Mouse (Mus musculus): Measurements from ENCODE around the gene Tgfbr3. TPM values are rescaled to one million over a fixed set of nuclear protein-coding genes. Genes with fewer than 3 reads are reported as not detected.

The Tgfbr3 gene
- polyA plus RNA-seq, 1 experiment: 20.7 TPM

DNA sequence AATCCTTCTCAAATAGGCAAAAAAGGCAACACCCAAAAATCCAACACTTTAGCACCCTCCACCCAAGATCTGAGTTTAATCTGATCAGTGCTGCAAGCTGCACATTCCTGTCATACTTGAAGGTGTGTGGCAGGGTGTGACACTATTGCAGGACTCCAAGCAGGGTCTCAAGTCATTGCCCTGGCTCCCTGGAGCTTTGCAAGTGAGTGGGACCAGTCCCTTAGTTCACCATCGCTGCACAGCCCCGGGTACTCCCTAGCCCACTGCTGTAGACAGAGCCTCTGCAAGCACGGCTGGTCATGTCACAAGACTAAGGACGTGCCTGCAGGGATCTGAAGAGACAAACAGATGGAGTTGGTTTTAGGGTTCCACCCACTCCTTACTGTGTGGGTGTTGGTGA is 230.8 kb downstream of the Tgfbr3 start:
- 97% methylated on average over 4 of the region's 4 CpGs for WGBS
- Histone ChIP-seq H3K27me3 (ENCODE audit: control insufficient read depth, insufficient read depth, low read length) (no peaks in the 10 kb centered on the region), H3K36me3 (ENCODE audit: control insufficient read depth, insufficient read depth, low read length) (no peaks in the 10 kb centered on the region), H3K27ac (ENCODE audit: control insufficient read depth, insufficient read depth, low read length) (no peak overlapping the region), H3K4me1 (replicated peaks; ENCODE audit: control insufficient read depth, insufficient read depth, low read length) (peaks cover 3% of the 10 kb centered on the region), H3K4me3 (ENCODE audit: control insufficient read depth, insufficient read depth, low read length) (no peak overlapping the region)
- TF ChIP-seq CTCF (IDR thresholded peaks at IDR 0.05; ENCODE audit: borderline replicate concordance, control insufficient read depth, extremely low read depth, insufficient read depth, low read length, poor library complexity) (no peak), POLR2A (IDR thresholded peaks at IDR 0.05; ENCODE audit: control insufficient read depth, extremely low read depth, insufficient read depth, low read length, poor library complexity) (no peak)
- no peak for DNase-seq

Other genes with a start within 250 kb of the Tgfbr3 start
- gene Brdt, start 41.5 kb upstream of the Tgfbr3 start, polyA plus RNA-seq (2012; rRNA removed): 4.7 and 4.9 TPM in 2 replicates
- gene Ephx4, start 113.1 kb upstream of the Tgfbr3 start, polyA plus RNA-seq (2012; rRNA removed): 1.2 and 1.3 TPM in 2 replicates
- 0.03 TPM in 1 of 2 replicates, not detected in the other for gene Lpcat2b, start 141.9 kb upstream of the Tgfbr3 start, polyA plus RNA-seq (2012; rRNA removed)
- 4.5 and 4.7 TPM in 2 replicates for gene Btbd8, start 148.4 kb upstream of the Tgfbr3 start, polyA plus RNA-seq (2012; rRNA removed)
- gene Gm42669, start 218.0 kb upstream of the Tgfbr3 start, polyA plus RNA-seq (2012; rRNA removed): 0.08 and 0.19 TPM in 2 replicates
- gene 1700028K03Rik, start 245.1 kb upstream of the Tgfbr3 start, polyA plus RNA-seq (2012; rRNA removed): 0.04 and 0.08 TPM in 2 replicates